Mouse (Mus musculus) midbrain, embryonic 15.5 days (tissue): Measurements from ENCODE around the gene C87436. TPM values are rescaled to one million over a fixed set of nuclear protein-coding genes. Genes with fewer than 3 reads are reported as not detected.
A peak's percentile ranks its signal among the peaks of the same experiment; 100 is the strongest.

ENCODE experiments used
- ATAC-seq: fragments of 200-750 bp; cut with Nextera tagmentation; replicated peaks from 2 replicates; pipeline ENCODE4 v1.8.0; 2017; ENCODE audit warnings: moderate TSS enrichment
- H3K27ac ChIP-seq: fragments of 300-500 bp; sonication (generic); 2 replicates; pipeline ENCODE4 v1.5.1; 2015; ENCODE audit warnings: mild to moderate bottlenecking, inconsistent platforms
- H3K27me3 ChIP-seq: fragments of 300-500 bp; sonication (generic); replicated peaks from 2 replicates; pipeline ENCODE4 v1.6.1; 2015; ENCODE audit warnings: inconsistent platforms
- H3K36me3 ChIP-seq: fragments of 300-500 bp; sonication (generic); replicated peaks from 2 replicates; pipeline ENCODE4 v1.6.1; 2015; ENCODE audit warnings: inconsistent platforms
- H3K4me1 ChIP-seq: fragments of 300-500 bp; sonication (generic); 2 replicates; pipeline ENCODE4 v1.6.1; 2015; ENCODE audit warnings: inconsistent platforms
- H3K4me2 ChIP-seq: fragments of 300-500 bp; sonication (generic); 2 replicates; pipeline ENCODE4 v1.6.1; 2015; ENCODE audit warnings: inconsistent platforms, mild to moderate bottlenecking, moderate library complexity
- H3K4me3 ChIP-seq: fragments of 300-500 bp; sonication (generic); 2 replicates; pipeline ENCODE4 v1.5.1; 2015; ENCODE audit warnings: mild to moderate bottlenecking, inconsistent platforms
- H3K9ac ChIP-seq: fragments of 300-500 bp; sonication (generic); 2 replicates; pipeline ENCODE4 v1.6.1; 2015; ENCODE audit warnings: mild to moderate bottlenecking, inconsistent platforms
- H3K9me3 ChIP-seq: fragments of 300-500 bp; sonication (generic); 2 replicates; pipeline ENCODE4 v1.6.1; 2016; ENCODE audit warnings: inconsistent platforms
- WGBS: fragments of 180-500 bp; shearing (Covaris S2); methylation state at CpG from one replicate; pipeline ENCODE4 v1.1.7; 2015; ENCODE audit warnings: mixed read lengths; 5-methylcytosine and 5-hydroxymethylcytosine counted together
- polyA plus RNA-seq: library from polyadenylated mRNA; unstranded; fragments of >200 nt; fragmentation: Nextera tagmentation; extraction: Ambion mirVana; gene quantifications from 2 replicates; pipeline ENCODE4 v1.2.1, GENCODE M21; 2015

Gene C87436
- polyA plus RNA-seq, 1 experiment from 2014 or later: 25.8 TPM

DNA sequence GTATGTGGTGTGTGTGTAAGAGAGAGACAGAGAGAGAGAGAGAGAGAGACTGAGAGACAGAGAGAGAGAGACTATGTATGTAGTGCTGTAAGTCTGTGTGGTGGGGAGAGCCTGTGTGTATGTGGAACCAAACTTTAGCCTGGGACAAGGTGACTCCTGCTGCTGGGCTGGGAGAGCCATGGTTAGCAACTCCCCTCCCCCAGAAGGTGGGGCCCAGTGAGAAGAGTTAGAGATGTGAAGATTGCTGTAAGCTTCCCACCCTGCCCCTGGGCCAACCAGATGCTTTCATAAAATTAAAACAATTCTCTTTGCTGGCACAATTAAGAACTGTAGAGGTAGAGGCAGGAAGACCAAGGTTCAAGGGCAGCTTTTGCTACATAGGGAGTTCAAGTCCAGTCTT is 68.9 kb downstream of the C87436 start:
- no peak overlapping the region for H3K9ac ChIP-seq
- ATAC-seq: no peak

DNA sequence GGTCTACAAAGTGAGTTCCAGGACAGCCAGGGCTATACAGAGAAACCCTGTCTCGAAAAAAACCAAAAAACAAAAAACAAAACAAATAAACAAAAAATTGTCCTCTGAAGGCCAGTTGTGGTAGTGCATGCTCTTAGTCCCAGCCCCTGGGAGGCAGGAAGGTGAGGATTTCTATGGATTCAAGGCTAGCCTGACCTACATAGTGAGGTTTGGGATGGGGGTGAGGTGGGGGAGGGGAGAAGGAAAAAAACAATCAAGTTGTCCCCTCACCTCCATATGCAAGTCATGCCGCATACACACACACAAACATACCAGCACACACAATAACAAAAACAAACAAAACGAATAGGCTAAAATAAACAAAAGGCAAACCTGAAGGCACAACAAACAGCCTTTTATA is 70.6 kb downstream of the C87436 start:
- ATAC-seq: no peak
- no peaks in the 10 kb centered on the region for H3K4me1 ChIP-seq
- no peak overlapping the region for H3K27ac ChIP-seq
- no peak overlapping the region for H3K9ac ChIP-seq
- H3K9me3 ChIP-seq: no peaks in the 10 kb centered on the region
- WGBS: 86% methylated on average over 3 of the region's 3 CpGs
- H3K27me3 ChIP-seq: no peaks in the 10 kb centered on the region
- H3K4me3 ChIP-seq: no peak overlapping the region
- H3K4me2 ChIP-seq: no peak overlapping the region
- no peaks in the 10 kb centered on the region for H3K36me3 ChIP-seq

More for the DNA sequence above, 68.9 kb downstream of the C87436 start:
- Histone ChIP-seq H3K27me3 (no peaks in the 10 kb centered on the region), H3K36me3 (no peaks in the 10 kb centered on the region), H3K4me3 (no peak overlapping the region), H3K4me1 (no peaks in the 10 kb centered on the region), H3K27ac (no peak overlapping the region), H3K4me2 (no peak overlapping the region), H3K9me3 (no peaks in the 10 kb centered on the region)

DNA sequence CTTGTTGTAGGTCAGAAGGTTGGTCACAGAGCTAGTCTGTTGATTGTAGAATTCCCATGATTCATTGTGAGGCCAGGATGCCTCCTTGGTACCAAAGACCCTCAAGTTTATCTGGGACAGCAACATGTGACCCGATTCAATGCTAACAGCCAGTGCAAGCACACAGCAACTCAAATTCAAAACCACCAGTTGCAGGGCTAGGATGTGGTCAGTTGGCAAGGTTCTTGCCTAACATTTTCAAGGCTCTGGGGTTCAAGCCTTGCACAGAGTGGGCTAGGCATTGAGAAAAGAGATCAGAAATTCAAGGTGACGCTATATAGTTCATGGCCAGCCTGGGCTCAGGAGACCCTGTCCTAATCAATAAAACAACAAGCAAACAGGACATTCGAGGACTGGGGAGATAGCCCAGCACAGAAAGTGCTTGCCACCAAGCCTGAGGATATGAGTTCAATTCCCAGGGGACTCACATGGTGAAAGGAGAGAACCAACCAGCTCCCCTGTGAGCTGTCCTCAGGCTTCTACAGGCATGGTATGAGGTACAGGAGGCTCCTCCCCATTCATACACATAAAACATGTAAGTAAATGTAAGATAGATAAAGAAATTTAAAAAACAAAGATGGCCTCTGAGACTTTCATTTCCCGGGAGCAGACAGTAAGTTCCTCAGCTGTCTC is 71.2 kb downstream of the C87436 start:
- no peak for ATAC-seq

GRCm38 (mm10) chr6:86509866-86510200 is 71.7 kb downstream of the C87436 start:
- Histone ChIP-seq H3K4me2 (no peak overlapping the region), H3K9me3 (no peaks in the 10 kb centered on the region), H3K4me3 (no peak overlapping the region), H3K9ac (no peak overlapping the region), H3K36me3 (no peaks in the 10 kb centered on the region), H3K27ac (no peak overlapping the region), H3K4me1 (no peaks in the 10 kb centered on the region), H3K27me3 (no peaks in the 10 kb centered on the region)
- 78% methylated on average over 3 of the region's 3 CpGs for WGBS
- ATAC-seq: no peak

More for the DNA sequence above, 71.2 kb downstream of the C87436 start:
- no peaks in the 10 kb centered on the region for H3K36me3 ChIP-seq
- H3K4me1 ChIP-seq: no peaks in the 10 kb centered on the region
- no peaks in the 10 kb centered on the region for H3K9me3 ChIP-seq
- WGBS: 91% methylated on average over 4 of the region's 4 CpGs
- H3K27ac ChIP-seq: no peak overlapping the region
- no peak overlapping the region for H3K9ac ChIP-seq
- no peak overlapping the region for H3K4me2 ChIP-seq
- no peaks in the 10 kb centered on the region for H3K27me3 ChIP-seq
- no peak overlapping the region for H3K4me3 ChIP-seq

GRCm38 (mm10) chr6:86510979-86511378 is 72.8 kb downstream of the C87436 start:
- H3K9ac ChIP-seq: no peak overlapping the region
- WGBS: 84% methylated on average over 4 of the region's 4 CpGs
- H3K4me3 ChIP-seq: no peak overlapping the region
- H3K36me3 ChIP-seq: no peaks in the 10 kb centered on the region
- ATAC-seq: no peak
- no peaks in the 10 kb centered on the region for H3K4me1 ChIP-seq
- no peaks in the 10 kb centered on the region for H3K27me3 ChIP-seq
- H3K27ac ChIP-seq: no peak overlapping the region
- H3K9me3 ChIP-seq: no peaks in the 10 kb centered on the region
- no peak overlapping the region for H3K4me2 ChIP-seq

DNA sequence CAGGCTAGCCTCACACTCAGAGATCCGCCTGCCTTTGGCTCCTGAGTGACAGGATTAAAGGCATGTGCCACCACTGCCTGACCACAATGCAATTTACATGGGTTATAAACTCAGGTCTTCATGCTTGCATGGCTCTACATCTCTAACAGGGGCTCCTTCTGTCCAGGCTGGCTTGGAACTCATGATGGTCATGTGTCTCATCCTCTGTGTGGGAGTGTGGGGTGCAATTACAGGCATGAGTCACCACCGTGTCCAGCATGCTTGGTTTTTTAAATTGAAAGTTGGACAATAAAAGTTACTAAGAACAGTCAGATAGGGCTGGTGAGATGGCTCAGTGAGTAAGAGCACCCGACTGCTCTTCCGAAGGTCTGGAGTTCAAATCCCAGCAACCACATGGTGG is 75.1 kb downstream of the C87436 start:
- Histone ChIP-seq H3K9me3 (no peaks in the 10 kb centered on the region), H3K9ac (no peak overlapping the region), H3K4me3 (no peak overlapping the region), H3K4me2 (no peak overlapping the region), H3K27me3 (no peaks in the 10 kb centered on the region), H3K4me1 (no peaks in the 10 kb centered on the region), H3K36me3 (no peaks in the 10 kb centered on the region), H3K27ac (no peak overlapping the region)
- no peak for ATAC-seq
- WGBS: 94% methylated on average over 4 of the region's 4 CpGs

- Histone ChIP-seq H3K36me3 (no peaks in the 10 kb centered on the region), H3K27me3 (no peaks in the 10 kb centered on the region), H3K27ac (no peak overlapping the region), H3K4me3 (no peak overlapping the region), H3K9ac (no peak overlapping the region), H3K9me3 (no peaks in the 10 kb centered on the region), H3K4me1 (no peaks in the 10 kb centered on the region), H3K4me2 (no peak overlapping the region)
- no peak for ATAC-seq
- WGBS: 77% methylated on average over 1 of the region's 1 CpGs
Observed at GRCm38 (mm10) chr6:86516021-86516420, 77.8 kb downstream of the C87436 start.

GRCm38 (mm10) chr6:86519767-86520345 is 81.7 kb downstream of the C87436 start:
- Histone ChIP-seq H3K9ac (no peak overlapping the region), H3K27me3 (no peaks in the 10 kb centered on the region), H3K4me1 (peaks cover 19% of the 10 kb centered on the region), H3K9me3 (no peaks in the 10 kb centered on the region), H3K36me3 (no peaks in the 10 kb centered on the region), H3K4me3 (no peak overlapping the region), H3K27ac (no peak overlapping the region), H3K4me2 (no peak overlapping the region)
- no peak for ATAC-seq
- WGBS: 78% methylated on average over 3 of the region's 3 CpGs

GRCm38 (mm10) chr6:86522001-86522911 is 84.1 kb downstream of the C87436 start:
- H3K9me3 ChIP-seq: no peaks in the 10 kb centered on the region

More at GRCm38 (mm10) chr6:86522001-86522911, 84.1 kb downstream of the C87436 start:
- H3K4me2 ChIP-seq: peak overlapping the region; percentile 76
- peaks cover 20% of the 10 kb centered on the region for H3K4me1 ChIP-seq
- ATAC-seq: no peak
- no peaks in the 10 kb centered on the region for H3K27me3 ChIP-seq
- WGBS: 79% methylated on average over 5 of the region's 5 CpGs
- H3K36me3 ChIP-seq: no peaks in the 10 kb centered on the region
- no peak overlapping the region for H3K27ac ChIP-seq
- H3K4me3 ChIP-seq: no peak overlapping the region
- H3K9ac ChIP-seq: peak overlapping the region; percentile 10; the same call in 1 of the 2 replicates

Other genes starting within 250 kb of the C87436 start
- gene Tgfa, start 243.2 kb upstream of the C87436 start, polyA plus RNA-seq: 11.2 and 13.2 TPM in 2 replicates
- gene Fam136a, start 72.7 kb upstream of the C87436 start, polyA plus RNA-seq: 118 and 122 TPM in 2 replicates
- 377 and 389 TPM in 2 replicates for gene Snrpg, start 67.1 kb upstream of the C87436 start, polyA plus RNA-seq
- gene Pcyox1, start 41.2 kb upstream of the C87436 start, polyA plus RNA-seq: 93.3 and 96.5 TPM in 2 replicates
- 334 and 360 TPM in 2 replicates for gene Tia1, start 34.2 kb upstream of the C87436 start, polyA plus RNA-seq
- gene Gm44790, start 11.7 kb upstream of the C87436 start, polyA plus RNA-seq: not detected in 2 replicates
- 339 and 344 TPM in 2 replicates for gene Pcbp1, start 87.9 kb downstream of the C87436 start, polyA plus RNA-seq
- gene Asprv1, start 189.8 kb downstream of the C87436 start, polyA plus RNA-seq: 0.47 and 1.7 TPM in 2 replicates
- 23.9 and 24.5 TPM in 2 replicates for gene Mxd1, start 230.8 kb downstream of the C87436 start, polyA plus RNA-seq
- gene Snrnp27, start 246.1 kb downstream of the C87436 start, polyA plus RNA-seq: 91.5 and 92.0 TPM in 2 replicates